Mouse (Mus musculus) lung, postnatal 36 days (tissue): ENCODE measurements around the gene Sgf29.
"Not testable (repeated sequence)": the region's sequence is repeated elsewhere in the genome, so short reads cannot be mapped to it uniquely, and the experiment has no call there.

Experiments
- DNase-seq: peaks from one replicate; pipeline ENCODE4 v3.0.0; 2022; ENCODE audit warnings: mixed read lengths

Gene Sgf29

GRCm38 (mm10) chr7:126688156-126688555, 39.0 kb downstream of the Sgf29 start:
- DNase-seq = not testable (repeated sequence)

- no peak for DNase-seq
Observed at GRCm38 (mm10) chr7:126689021-126689420, 39.9 kb downstream of the Sgf29 start.

GRCm38 (mm10) chr7:126690737-126691136, 41.6 kb downstream of the Sgf29 start:
- DNase-seq = no peak

GRCm38 (mm10) chr7:126691676-126692075, 42.6 kb downstream of the Sgf29 start:
- DNase-seq = no peak

GRCm38 (mm10) chr7:126692426-126692825, 43.3 kb downstream of the Sgf29 start:
- no peak for DNase-seq

- DNase-seq = peak; percentile 95
Observed at GRCm38 (mm10) chr7:126693256-126693655, 44.1 kb downstream of the Sgf29 start.

GRCm38 (mm10) chr7:126693781-126694180, 44.7 kb downstream of the Sgf29 start:
- DNase-seq = no peak

GRCm38 (mm10) chr7:126694441-126695051, 45.4 kb downstream of the Sgf29 start:
- DNase-seq = no peak

GRCm38 (mm10) chr7:126695210-126695611, 46.1 kb downstream of the Sgf29 start, which contains the start of gene Bola2:
Gene Bola2, plus strand, starts transcription at chr7:126695401.
- peak; percentile 78 for DNase-seq

GRCm38 (mm10) chr7:126695631-126696207, 46.6 kb downstream of the Sgf29 start, which contains the start of gene Slx1b:
Gene Slx1b, minus strand, starts transcription at chr7:126695784.
- DNase-seq = peak; percentile 96

GRCm38 (mm10) chr7:126696303-126696702, 47.2 kb downstream of the Sgf29 start:
- DNase-seq = no peak

GRCm38 (mm10) chr7:126696886-126697285, 47.8 kb downstream of the Sgf29 start:
- DNase-seq = no peak

- no peak for DNase-seq
Observed at GRCm38 (mm10) chr7:126697838-126698237, 48.7 kb downstream of the Sgf29 start.

GRCm38 (mm10) chr7:126700063-126701015, 51.2 kb downstream of the Sgf29 start:
- no peak for DNase-seq

GRCm38 (mm10) chr7:126701070-126701469, 52.0 kb downstream of the Sgf29 start:
- DNase-seq = peak; percentile 96

- no peak for DNase-seq
Observed at GRCm38 (mm10) chr7:126701559-126702357, 52.6 kb downstream of the Sgf29 start.

GRCm38 (mm10) chr7:126702358-126702757, 53.2 kb downstream of the Sgf29 start:
- DNase-seq = peak; percentile 67

GRCm38 (mm10) chr7:126702861-126703756, 54.0 kb downstream of the Sgf29 start:
- no peak for DNase-seq

GRCm38 (mm10) chr7:126703757-126704077, 54.6 kb downstream of the Sgf29 start:
- DNase-seq = no peak

GRCm38 (mm10) chr7:126704121-126704980, 55.2 kb downstream of the Sgf29 start:
- peak; percentile 88 for DNase-seq
